Mouse (Mus musculus): ENCODE measurements around the gene Wdr76.
"Not testable (repeated sequence)": the region's sequence is repeated elsewhere in the genome, so short reads cannot be mapped to it uniquely, and the experiment has no call there.

Gene Wdr76

GRCm38 (mm10) chr2:121505942-121506882, at the start of gene Wdr76, which contains the start of gene Mfap1a:
Gene Wdr76, plus strand, starts transcription at chr2:121506723.
Gene Mfap1a, minus strand, starts transcription at chr2:121506665.
- DNase-seq (ENCODE audit: low read depth, low spot score), result peak; percentile 88
- H3K27me3 ChIP-seq (ENCODE audit: control insufficient read depth, insufficient read depth, low read length, poor library complexity, severe bottlenecking); H3K36me3 ChIP-seq (ENCODE audit: control insufficient read depth, insufficient read depth, low read length, poor library complexity, severe bottlenecking): not testable (repeated sequence)

- no peak for DNase-seq (ENCODE audit: low read depth, low spot score)
- Histone ChIP-seq H3K27me3 (ENCODE audit: control insufficient read depth, insufficient read depth, low read length, poor library complexity, severe bottlenecking) (no peaks in the 10 kb centered on the region), H3K36me3 (ENCODE audit: control insufficient read depth, insufficient read depth, low read length, poor library complexity, severe bottlenecking) (peaks cover 2% of the 10 kb centered on the region; the same call in 1 of the 2 replicates)
These were observed 46.5 kb upstream of the Wdr76 start for GRCm38 (mm10) chr2:121460071-121460470.

- not testable (repeated sequence) for DNase-seq (ENCODE audit: low read depth, low spot score); H3K36me3 ChIP-seq (ENCODE audit: control insufficient read depth, insufficient read depth, low read length, poor library complexity, severe bottlenecking); H3K27me3 ChIP-seq (ENCODE audit: control insufficient read depth, insufficient read depth, low read length, poor library complexity, severe bottlenecking)
These were observed 37.5 kb upstream of the Wdr76 start for GRCm38 (mm10) chr2:121468982-121469381.

GRCm38 (mm10) chr2:121472783-121473182, 33.7 kb upstream of the Wdr76 start:
- H3K36me3 ChIP-seq (ENCODE audit: control insufficient read depth, insufficient read depth, low read length, poor library complexity, severe bottlenecking), result not testable (repeated sequence)

GRCm38 (mm10) chr2:121473301-121474179, 33.0 kb upstream of the Wdr76 start, which contains the start of gene Mfap1b:
Gene Mfap1b, minus strand, starts transcription at chr2:121474067.
- H3K27me3 ChIP-seq (ENCODE audit: control insufficient read depth, insufficient read depth, low read length, poor library complexity, severe bottlenecking); H3K36me3 ChIP-seq (ENCODE audit: control insufficient read depth, insufficient read depth, low read length, poor library complexity, severe bottlenecking): not testable (repeated sequence)
- DNase-seq (ENCODE audit: low read depth, low spot score), result peak; percentile 90

More at GRCm38 (mm10) chr2:121472783-121473182, 33.7 kb upstream of the Wdr76 start:
- H3K27me3 ChIP-seq (ENCODE audit: control insufficient read depth, insufficient read depth, low read length, poor library complexity, severe bottlenecking); DNase-seq (ENCODE audit: low read depth, low spot score): not testable (repeated sequence)

- H3K36me3 ChIP-seq (ENCODE audit: control insufficient read depth, insufficient read depth, low read length, poor library complexity, severe bottlenecking), result no peaks in the 10 kb centered on the region
- no peaks in the 10 kb centered on the region for H3K27me3 ChIP-seq (ENCODE audit: control insufficient read depth, insufficient read depth, low read length, poor library complexity, severe bottlenecking)
- DNase-seq (ENCODE audit: low read depth, low spot score), result no peak
These were observed 32.4 kb upstream of the Wdr76 start for GRCm38 (mm10) chr2:121474180-121474535.

- not testable (repeated sequence) for H3K36me3 ChIP-seq (ENCODE audit: control insufficient read depth, insufficient read depth, low read length, poor library complexity, severe bottlenecking); H3K27me3 ChIP-seq (ENCODE audit: control insufficient read depth, insufficient read depth, low read length, poor library complexity, severe bottlenecking); DNase-seq (ENCODE audit: low read depth, low spot score)
These were observed 31.2 kb upstream of the Wdr76 start for GRCm38 (mm10) chr2:121475306-121475705.

GRCm38 (mm10) chr2:121477491-121478266, 28.8 kb upstream of the Wdr76 start:
- no peaks in the 10 kb centered on the region for H3K27me3 ChIP-seq (ENCODE audit: control insufficient read depth, insufficient read depth, low read length, poor library complexity, severe bottlenecking)
- H3K36me3 ChIP-seq (ENCODE audit: control insufficient read depth, insufficient read depth, low read length, poor library complexity, severe bottlenecking), result no peaks in the 10 kb centered on the region
- no peak for DNase-seq (ENCODE audit: low read depth, low spot score)

- Histone ChIP-seq H3K36me3 (ENCODE audit: control insufficient read depth, insufficient read depth, low read length, poor library complexity, severe bottlenecking) (no peaks in the 10 kb centered on the region), H3K27me3 (ENCODE audit: control insufficient read depth, insufficient read depth, low read length, poor library complexity, severe bottlenecking) (no peaks in the 10 kb centered on the region)
- DNase-seq (ENCODE audit: low read depth, low spot score), result peak; percentile 71
These were observed 26.0 kb upstream of the Wdr76 start for GRCm38 (mm10) chr2:121480498-121480897.

GRCm38 (mm10) chr2:121480916-121481315, 25.6 kb upstream of the Wdr76 start:
- H3K36me3 ChIP-seq (ENCODE audit: control insufficient read depth, insufficient read depth, low read length, poor library complexity, severe bottlenecking); H3K27me3 ChIP-seq (ENCODE audit: control insufficient read depth, insufficient read depth, low read length, poor library complexity, severe bottlenecking); DNase-seq (ENCODE audit: low read depth, low spot score): not testable (repeated sequence)

GRCm38 (mm10) chr2:121483576-121483975, 22.9 kb upstream of the Wdr76 start:
- H3K36me3 ChIP-seq (ENCODE audit: control insufficient read depth, insufficient read depth, low read length, poor library complexity, severe bottlenecking), result no peaks in the 10 kb centered on the region
- DNase-seq (ENCODE audit: low read depth, low spot score), result no peak
- no peaks in the 10 kb centered on the region for H3K27me3 ChIP-seq (ENCODE audit: control insufficient read depth, insufficient read depth, low read length, poor library complexity, severe bottlenecking)

- not testable (repeated sequence) for H3K27me3 ChIP-seq (ENCODE audit: control insufficient read depth, insufficient read depth, low read length, poor library complexity, severe bottlenecking); DNase-seq (ENCODE audit: low read depth, low spot score); H3K36me3 ChIP-seq (ENCODE audit: control insufficient read depth, insufficient read depth, low read length, poor library complexity, severe bottlenecking)
These were observed 22.1 kb upstream of the Wdr76 start for GRCm38 (mm10) chr2:121484403-121484802.

GRCm38 (mm10) chr2:121501550-121501949, 5.0 kb upstream of the Wdr76 start:
- DNase-seq (ENCODE audit: low read depth, low spot score); H3K36me3 ChIP-seq (ENCODE audit: control insufficient read depth, insufficient read depth, low read length, poor library complexity, severe bottlenecking); H3K27me3 ChIP-seq (ENCODE audit: control insufficient read depth, insufficient read depth, low read length, poor library complexity, severe bottlenecking): not testable (repeated sequence)
